Mouse (Mus musculus) 3134 (cell line): ENCODE results near the gene Trpt1.

Experiments used
- DNase-seq: peaks from one replicate; pipeline ENCODE4 v3.0.0-alpha.2; 2011; ENCODE audit warnings: low spot score; ENCODE audit not compliant: insufficient read length; ENCODE audit errors: extremely low read depth

Trpt1 gene

DNA sequence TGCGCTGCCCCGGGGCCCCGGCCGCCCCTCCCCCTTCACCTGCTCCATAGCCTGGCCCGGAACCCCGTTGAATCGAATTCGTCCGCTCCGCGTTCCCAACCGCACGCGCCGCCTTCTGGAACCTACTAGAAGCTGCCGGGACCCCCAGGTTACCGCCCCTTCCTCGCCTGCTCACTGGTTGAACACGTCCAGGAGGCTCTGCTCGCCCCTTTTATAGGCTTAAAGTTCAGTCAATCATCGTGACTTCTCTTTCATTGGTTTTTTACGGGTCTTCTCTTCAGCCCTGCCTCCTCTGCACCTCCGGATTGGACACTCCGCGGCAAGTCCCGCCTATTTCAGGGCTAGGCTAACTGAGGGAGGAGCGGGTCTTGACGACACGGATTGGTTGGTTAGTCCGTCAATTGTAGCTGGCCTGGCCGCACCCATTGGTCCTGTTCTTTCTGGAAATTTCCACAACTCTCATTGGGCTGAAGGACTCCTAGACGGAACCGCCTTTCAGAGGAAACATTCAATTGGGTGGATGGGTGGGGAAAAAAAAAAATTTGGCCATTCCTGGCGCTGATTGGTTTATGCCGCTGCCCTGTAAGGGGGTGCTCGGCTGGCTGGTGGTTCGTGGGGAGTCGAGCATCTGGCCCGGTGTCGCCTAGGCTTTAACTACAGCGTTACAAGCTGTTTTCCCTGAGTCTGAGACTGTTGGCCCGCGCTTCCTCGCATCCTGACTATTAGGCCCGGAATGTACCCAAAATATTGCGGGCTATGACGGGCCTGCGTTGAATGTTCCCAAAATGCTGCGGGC lies 44.1 kb downstream of the Trpt1 start, which contains the start of gene Stip1:
Stip1 (minus strand) TSS at position 127 of the 796 bp plus-strand sequence.
- peak; percentile 96 for DNase-seq

GRCm38 (mm10) chr19:7040637-7041130 lies 44.8 kb downstream of the Trpt1 start:
- no peak for DNase-seq

GRCm38 (mm10) chr19:7041171-7041570 lies 45.2 kb downstream of the Trpt1 start:
- DNase-seq, result no peak

- no peak for DNase-seq
These were observed 48.3 kb downstream of the Trpt1 start for GRCm38 (mm10) chr19:7044279-7044678.

- DNase-seq, result no peak
These were observed 48.8 kb downstream of the Trpt1 start for GRCm38 (mm10) chr19:7044706-7045105.
